Mouse (Mus musculus) urinary bladder, postnatal 14 days (tissue): Measurements from ENCODE around the gene Ptcra.

ENCODE experiments used
- DNase-seq: peaks from one replicate; pipeline ENCODE4 v3.0.0; 2021; ENCODE audit warnings: low spot score

Ptcra gene

GRCm38 (mm10) chr17:46725273-46725672 is 38.2 kb downstream of the Ptcra start:
- no peak for DNase-seq

DNA sequence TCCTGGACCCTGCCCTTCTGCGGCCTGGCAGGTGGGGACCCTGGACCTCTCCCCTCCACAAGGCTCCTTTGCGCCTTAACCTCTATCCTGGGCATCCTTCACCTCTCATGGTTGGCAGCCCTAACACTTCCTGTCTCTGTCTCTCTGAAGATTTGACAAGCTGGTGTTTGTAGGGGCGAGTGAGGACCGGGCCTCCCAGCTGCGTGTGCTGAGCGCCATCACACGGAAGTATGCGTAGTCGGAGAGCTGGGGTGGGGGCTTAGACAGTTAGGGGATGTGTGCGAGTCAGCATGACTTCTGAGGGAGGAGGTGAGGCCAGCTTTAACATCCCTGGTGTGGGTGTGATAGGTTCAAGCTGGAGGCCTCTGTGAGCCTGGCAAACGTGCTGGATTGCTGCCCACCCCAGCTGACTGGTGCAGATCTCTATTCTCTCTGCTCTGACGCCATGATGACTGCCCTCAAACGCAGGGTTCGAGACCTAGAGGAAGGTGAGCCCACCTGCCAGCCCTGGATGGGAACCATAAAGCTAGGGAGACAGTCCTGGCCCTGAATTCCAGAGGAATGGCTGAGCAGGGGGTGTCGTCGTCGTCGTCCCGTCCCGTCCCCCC is 38.9 kb downstream of the Ptcra start:
- DNase-seq, result no peak

DNA sequence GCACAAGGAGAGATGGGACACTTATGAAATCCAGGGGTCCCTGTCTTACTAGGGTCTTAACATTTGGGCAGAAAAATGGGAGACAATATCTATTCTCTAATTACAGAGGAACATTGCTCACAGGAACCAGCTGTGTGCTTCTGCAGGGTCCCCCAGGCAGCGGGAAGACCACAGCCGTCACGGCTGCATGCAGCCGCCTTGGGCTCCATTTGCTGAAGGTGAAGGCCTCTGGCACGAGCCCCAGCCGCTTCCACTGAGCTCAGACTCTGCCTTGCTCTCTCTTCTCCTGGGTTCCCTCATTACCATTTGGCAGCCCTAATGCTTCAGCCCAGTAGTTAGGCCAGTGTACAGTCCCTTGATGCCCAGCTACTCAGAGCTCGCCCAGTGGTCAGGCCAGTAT is 42.4 kb downstream of the Ptcra start:
- DNase-seq, result no peak

DNA sequence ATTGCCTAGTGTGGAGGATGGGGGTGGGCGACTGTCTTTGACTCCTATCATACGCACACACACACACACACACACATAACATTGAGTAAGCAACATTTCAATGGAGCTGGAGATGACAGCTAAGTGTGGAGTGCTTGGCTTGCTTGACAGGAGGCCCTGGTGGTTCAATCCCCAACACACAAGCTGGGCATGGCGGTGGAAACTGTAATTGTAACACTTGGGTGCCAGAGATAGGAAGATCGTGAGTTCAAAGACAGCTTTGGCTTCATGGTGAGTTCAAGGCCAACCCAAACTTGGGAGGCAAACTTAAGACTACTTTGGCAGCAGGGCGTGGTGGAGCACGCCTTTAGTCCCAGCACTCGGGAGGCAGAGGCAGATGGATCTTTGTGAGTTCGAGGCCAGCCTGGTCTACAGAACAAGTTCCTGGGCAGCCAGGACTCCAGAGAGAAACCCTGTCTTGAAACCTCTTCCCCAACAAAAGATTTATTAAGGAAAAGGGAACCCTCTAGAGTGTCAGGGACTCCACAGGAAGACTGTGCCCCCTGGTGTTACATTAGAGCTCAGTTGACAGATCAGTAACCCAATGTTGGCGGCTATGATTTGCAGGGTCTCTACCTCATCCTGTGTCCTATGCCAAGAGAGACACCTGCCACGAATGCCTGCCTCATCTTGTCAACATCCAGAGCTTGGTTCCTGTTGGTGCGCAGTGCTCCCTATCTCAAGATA is 48.6 kb downstream of the Ptcra start:
- DNase-seq, result no peak

DNA sequence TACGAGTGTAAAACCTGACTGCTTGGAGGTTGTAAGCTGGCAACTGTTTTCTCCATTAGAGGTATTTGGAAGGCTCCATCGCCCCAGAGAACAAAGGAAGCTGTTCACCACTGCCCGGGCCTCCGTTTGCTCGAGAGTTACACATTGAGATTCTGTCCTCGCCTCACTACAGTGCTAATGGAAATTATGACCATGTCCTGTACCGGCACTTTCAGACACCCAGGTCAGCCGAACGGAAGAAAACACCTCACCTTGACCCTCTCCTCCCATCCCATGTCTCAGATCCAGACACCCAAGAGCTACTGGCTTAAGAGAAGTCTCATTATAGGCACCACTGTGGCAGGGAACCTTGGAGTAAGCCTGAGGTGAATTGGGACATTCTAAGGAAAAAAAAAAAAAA is 49.7 kb downstream of the Ptcra start:
- DNase-seq, result no peak

DNA sequence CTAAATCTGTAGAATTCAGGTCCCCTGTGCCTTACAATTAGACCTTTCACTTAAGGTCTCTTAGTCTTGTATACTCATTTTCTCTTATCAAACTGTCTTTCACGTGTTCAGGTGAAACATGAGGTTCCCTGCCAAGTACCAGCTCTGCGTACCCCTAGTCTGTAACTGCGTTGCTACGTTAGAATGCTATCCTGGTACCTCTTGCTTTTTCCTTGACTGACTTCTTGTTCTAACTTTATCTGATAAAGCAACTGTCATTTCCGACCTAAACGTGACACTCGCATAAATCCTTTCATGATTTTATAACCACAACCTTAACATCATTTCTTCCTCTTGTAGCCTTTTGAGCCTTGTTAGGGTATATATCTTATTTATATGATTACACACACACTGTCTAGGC is 51.1 kb downstream of the Ptcra start:
- DNase-seq, result no peak

DNA sequence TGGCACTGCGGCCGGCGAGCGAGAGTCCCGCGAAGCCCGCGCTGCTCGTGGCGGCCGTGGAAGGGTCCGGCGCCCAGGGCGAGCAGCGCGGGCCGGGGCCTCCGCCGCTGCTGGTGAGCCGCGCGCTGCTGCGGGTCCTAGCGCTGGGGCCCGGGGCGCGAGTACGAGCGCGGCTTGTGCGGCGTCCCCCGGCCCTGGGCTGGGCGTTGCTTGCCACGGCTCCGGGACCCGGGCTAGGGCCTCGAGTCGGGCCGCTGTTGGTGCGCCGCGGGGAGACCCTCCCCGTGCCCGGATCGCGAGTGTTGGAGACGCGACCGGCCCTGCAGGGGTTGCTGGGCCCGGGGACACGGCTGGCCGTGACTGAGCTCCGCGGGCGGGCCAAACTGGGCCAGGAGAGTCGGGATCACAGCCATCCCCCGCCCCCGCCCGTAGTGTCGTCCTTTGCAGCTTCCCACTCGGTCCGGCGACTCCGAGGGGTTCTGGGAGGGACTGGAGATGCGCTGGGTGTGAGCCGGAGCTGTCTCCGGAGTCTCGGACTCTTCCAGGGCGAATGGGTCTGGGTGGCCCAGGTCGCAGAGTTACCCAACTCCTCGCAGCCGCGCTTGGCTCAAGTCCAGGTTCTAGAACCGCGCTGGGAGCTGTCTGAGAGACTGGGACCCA is 51.8 kb downstream of the Ptcra start:
- DNase-seq, result peak; percentile 67

DNA sequence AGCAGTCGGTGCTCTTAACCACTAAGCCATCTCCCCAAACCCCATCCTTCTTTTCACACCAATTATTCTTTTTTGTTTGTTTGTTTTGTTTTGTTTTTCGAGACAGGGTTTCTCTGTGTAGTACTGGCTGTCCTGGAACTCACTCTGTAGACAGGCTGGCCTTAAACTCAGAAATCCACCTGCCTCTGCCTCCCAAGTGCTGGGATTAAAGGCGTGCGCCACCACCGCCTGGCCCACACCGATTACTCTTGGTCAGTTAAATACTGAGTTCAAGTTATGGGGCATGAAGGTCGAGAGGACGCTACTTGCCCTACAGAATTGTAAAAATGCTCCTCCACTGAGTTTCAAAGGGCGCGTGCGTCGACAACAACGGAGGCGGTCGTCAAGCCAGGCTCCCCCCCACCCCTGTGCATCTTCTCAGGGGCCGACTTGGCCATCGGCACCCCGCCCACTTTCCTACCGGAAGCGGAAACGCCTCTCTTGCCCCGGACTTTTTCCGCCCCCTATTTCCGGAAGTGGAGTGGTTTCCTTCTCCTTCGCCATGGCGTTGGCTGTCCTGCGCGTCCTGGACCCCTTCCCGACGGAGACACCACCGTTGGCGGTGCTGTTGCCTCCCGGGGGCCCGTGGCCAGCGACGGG is 52.4 kb downstream of the Ptcra start, which contains the start of gene Pex6:
Pex6 (plus strand) TSS at position 505 of the 639 bp plus-strand sequence.
- DNase-seq, result peak; percentile 94

DNA sequence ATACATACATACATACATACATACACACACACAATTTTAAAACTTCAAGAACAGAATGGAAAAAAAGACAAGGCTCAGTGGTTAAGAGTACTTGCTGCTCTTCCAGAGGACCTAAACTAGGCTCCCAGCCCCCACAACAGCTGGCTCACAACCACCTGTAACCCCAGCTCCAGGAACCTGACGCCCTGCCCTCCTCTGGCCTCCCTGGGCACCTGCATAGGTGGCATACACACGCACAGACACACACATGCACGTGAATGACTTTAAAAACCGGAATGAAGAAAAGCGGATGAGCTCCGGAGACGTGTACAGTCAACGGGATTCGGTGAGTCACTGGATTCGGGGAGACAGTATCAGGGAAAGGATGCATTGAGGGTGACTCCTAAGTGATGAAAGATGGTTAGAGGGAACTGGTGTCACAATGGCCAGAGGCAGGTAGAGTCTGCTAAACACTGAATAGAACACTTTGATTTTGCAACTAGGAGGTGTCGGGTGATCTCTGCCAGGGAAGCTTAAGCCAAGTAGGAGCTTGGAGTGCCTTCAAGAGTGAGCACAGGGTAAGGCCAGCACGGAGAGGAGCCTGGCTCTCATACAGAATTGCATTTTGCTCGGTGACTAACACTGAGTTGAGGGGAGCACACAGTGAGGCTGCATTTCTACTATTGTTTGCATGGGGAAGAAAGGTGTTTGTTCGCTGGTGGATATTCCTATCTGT is 57.0 kb downstream of the Ptcra start:
- no peak for DNase-seq
